Mouse (Mus musculus): ENCODE data around the gene Prkcsh. TPM values are rescaled to one million over a fixed set of nuclear protein-coding genes. Genes with fewer than 3 reads are reported as not detected.

Prkcsh gene
- total and polyA plus RNA-seq, 3 experiments = 183 to 577 (median 356) TPM

GRCm38 (mm10) chr9:22002194-22003162 lies at the start of gene Prkcsh, which contains the start of gene Ccdc151 (continued):
- TF ChIP-seq MYC (IDR thresholded peaks at IDR 0.05; ENCODE audit: low read depth, low read length) (peak; percentile 99), JUND (IDR thresholded peaks at IDR 0.05; ENCODE audit: low read depth, low read length) (no peak), RCOR1 (IDR thresholded peaks at IDR 0.05; ENCODE audit: low read depth, low read length) (peak; percentile 100), TCF12 (IDR thresholded peaks at IDR 0.05; ENCODE audit: low read depth, low read length) (peak; percentile 53), KAT2A (conservative IDR thresholded peaks at IDR 0.05; ENCODE audit: low read depth, low read length) (peak; percentile 99), RAD21 (IDR thresholded peaks at IDR 0.05; ENCODE audit: low read depth, low read length) (no peak)

GRCm38 (mm10) chr9:21953600-21953999 lies 49.0 kb upstream of the Prkcsh start:
- Histone ChIP-seq H3K4me1 (ENCODE audit: control insufficient read depth in 1 of 2, insufficient read depth in 2 of 2, low read length in 2 of 2) (peaks cover 7 to 22% of the 10 kb centered on the region in 2 experiments), H3K36me3 (ENCODE audit: control insufficient read depth in 1 of 2, insufficient read depth in 2 of 2, low read length in 2 of 2) (peaks cover under 1 to 11% of the 10 kb centered on the region in 2 experiments; a peak in 2 of 4 replicates), H3K4me3 (ENCODE audit: control insufficient read depth in 1 of 2, insufficient read depth in 1 of 2, low read depth in 2 of 2, low read length in 2 of 2) (no peak overlapping the region), H3K27me3 (ENCODE audit: control insufficient read depth in 1 of 2, insufficient read depth in 2 of 2, low read length in 2 of 2) (no peaks in the 10 kb centered on the region), H3K79me2 (ENCODE audit: control insufficient read depth, insufficient read depth, low read length, poor library complexity) (peaks cover 1% of the 10 kb centered on the region; the same call in 1 of the 2 replicates), H3K27ac (ENCODE audit: control insufficient read depth, low read depth, low read length) (no peak overlapping the region), H3K9ac (ENCODE audit: control insufficient read depth, low read depth, low read length, poor library complexity, severe bottlenecking) (no peak overlapping the region), H3K9me3 (replicated peaks; ENCODE audit: insufficient read depth, low read length) (no peaks in the 10 kb centered on the region)
- TF ChIP-seq MXI1 (IDR thresholded peaks at IDR 0.05; ENCODE audit: low read depth, low read length) (no peak), SMC3 (IDR thresholded peaks at IDR 0.05; ENCODE audit: low read depth, low read length) (no peak), MYC (IDR thresholded peaks at IDR 0.05; ENCODE audit: low read depth, low read length) (no peak), E2F4 (IDR thresholded peaks at IDR 0.05; ENCODE audit: borderline replicate concordance, low read depth, low read length) (no peak), ZC3H11A (IDR thresholded peaks at IDR 0.05; ENCODE audit: low read depth, low read length) (no peak), NELFE (IDR thresholded peaks at IDR 0.05; ENCODE audit: low read depth, low read length) (no peak), EP300 (IDR thresholded peaks at IDR 0.05; ENCODE audit: low read depth in 1 of 2, low read length in 2 of 2) (no peak)
- peak; percentile 47 for DNase-seq (ENCODE audit: low read depth, low spot score)

DNA sequence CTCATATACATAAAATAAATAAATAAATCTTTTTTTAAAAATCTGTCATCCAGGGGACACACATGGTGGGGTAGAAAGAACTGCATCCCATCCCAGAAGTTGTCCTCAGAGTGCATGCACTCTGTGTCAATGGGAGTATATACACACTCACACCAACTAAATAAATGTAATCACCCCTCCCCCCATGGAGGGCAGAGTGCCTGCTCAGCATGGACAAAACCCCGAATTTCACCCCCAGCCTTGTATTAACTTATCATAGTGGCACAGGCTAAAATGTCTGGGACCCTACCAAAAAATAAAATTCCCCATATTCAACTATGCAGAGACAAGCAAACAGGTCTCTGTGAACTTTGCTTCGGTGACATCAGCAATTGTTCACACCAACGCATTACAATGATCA lies 48.0 kb upstream of the Prkcsh start:
- Histone ChIP-seq H3K4me1 (ENCODE audit: control insufficient read depth in 1 of 2, insufficient read depth in 2 of 2, low read length in 2 of 2) (peaks cover 7 to 22% of the 10 kb centered on the region in 2 experiments), H3K27ac (ENCODE audit: control insufficient read depth, low read depth, low read length) (peak overlapping the region; percentile 87), H3K4me3 (ENCODE audit: control insufficient read depth in 1 of 2, insufficient read depth in 1 of 2, low read depth in 2 of 2, low read length in 2 of 2) (peak overlapping the region; percentile 52 to 66), H3K79me2 (ENCODE audit: control insufficient read depth, insufficient read depth, low read length, poor library complexity) (peaks cover 6% of the 10 kb centered on the region), H3K36me3 (ENCODE audit: control insufficient read depth in 1 of 2, insufficient read depth in 2 of 2, low read length in 2 of 2) (peaks cover 2 to 15% of the 10 kb centered on the region in 2 experiments; a peak in 2 of 4 replicates), H3K9ac (ENCODE audit: control insufficient read depth, low read depth, low read length, poor library complexity, severe bottlenecking) (peak overlapping the region; percentile 76), H3K9me3 (replicated peaks; ENCODE audit: insufficient read depth, low read length) (no peaks in the 10 kb centered on the region), H3K27me3 (ENCODE audit: control insufficient read depth in 1 of 2, insufficient read depth in 2 of 2, low read length in 2 of 2) (no peaks in the 10 kb centered on the region)
- DNase-seq (ENCODE audit: low read depth, low spot score) = peak; percentile 70
- no peak for TF ChIP-seq KAT2A (conservative IDR thresholded peaks at IDR 0.05; ENCODE audit: low read depth, low read length)
- TF ChIP-seq NRF1 (IDR thresholded peaks at IDR 0.05; ENCODE audit: insufficient read depth, low read depth, low read length, poor library complexity, severe bottlenecking) = no peak
- no peak for TF ChIP-seq CHD1 (IDR thresholded peaks at IDR 0.05; ENCODE audit: low read depth, low read length)
- TF ChIP-seq RCOR1 (IDR thresholded peaks at IDR 0.05; ENCODE audit: low read depth, low read length) = no peak
- TF ChIP-seq MYC (IDR thresholded peaks at IDR 0.05; ENCODE audit: low read depth, low read length) = no peak
- TF ChIP-seq BHLHE40 (IDR thresholded peaks at IDR 0.05; ENCODE audit: borderline replicate concordance, low read depth, low read length) = no peak

Data from MEL (cell line).